Mouse (Mus musculus) stomach, embryonic 15.5 days (tissue): ENCODE data around the gene Wdr53. TPM values are rescaled to one million over a fixed set of nuclear protein-coding genes. Genes with fewer than 3 reads are reported as not detected.
"Not testable (repeated sequence)": the region's sequence is repeated elsewhere in the genome, so short reads cannot be mapped to it uniquely, and the experiment has no call there.

Source experiments
- ATAC-seq: fragments of 200-750 bp; cut with Nextera tagmentation; 2 replicates; pipeline ENCODE4 v1.8.0; 2017; ENCODE audit warnings: low read depth, moderate number of reproducible peaks, moderate TSS enrichment; ENCODE audit not compliant: insufficient read depth, low FRiP score
- H3K27ac ChIP-seq: fragments of 300-500 bp; sonication (generic); 2 replicates; pipeline ENCODE4 v1.5.1; 2015; ENCODE audit warnings: mild to moderate bottlenecking, inconsistent platforms
- H3K27me3 ChIP-seq: fragments of 300-500 bp; sonication (generic); replicated peaks from 2 replicates; pipeline ENCODE4 v1.6.1; 2015; ENCODE audit warnings: inconsistent platforms
- H3K36me3 ChIP-seq: fragments of 300-500 bp; sonication (generic); 2 replicates; pipeline ENCODE4 v1.6.1; 2015; ENCODE audit warnings: inconsistent platforms
- H3K4me1 ChIP-seq: fragments of 300-500 bp; sonication (generic); 2 replicates; pipeline ENCODE4 v1.6.1; 2015; ENCODE audit warnings: inconsistent platforms
- H3K4me2 ChIP-seq: fragments of 300-500 bp; sonication (generic); 2 replicates; pipeline ENCODE4 v1.6.1; 2015; ENCODE audit warnings: mild to moderate bottlenecking, inconsistent platforms
- H3K4me3 ChIP-seq: fragments of 300-500 bp; sonication (generic); replicated peaks from 2 replicates; pipeline ENCODE4 v1.5.1; 2015; ENCODE audit warnings: inconsistent platforms
- H3K9ac ChIP-seq: fragments of 300-500 bp; sonication (generic); 2 replicates; pipeline ENCODE4 v1.6.1; 2015; ENCODE audit warnings: inconsistent platforms
- H3K9me3 ChIP-seq: fragments of 300-500 bp; sonication (generic); 2 replicates; pipeline ENCODE4 v1.6.1; 2016; ENCODE audit warnings: inconsistent platforms
- WGBS: fragments of 180-500 bp; shearing (Covaris S2); methylation state at CpG from one replicate; pipeline ENCODE4 v1.1.7; 2015; 5-methylcytosine and 5-hydroxymethylcytosine counted together
- microRNA counts: library from miRNA; unstranded; fragments of <30 nt; microRNA quantifications from one replicate; lab custom pipeline; 2016
- microRNA-seq: library from miRNA; unstranded; fragments of <30 nt; microRNA quantifications from one replicate; pipeline ENCODE4, GENCODE M21; 2016
- polyA plus RNA-seq: library from polyadenylated mRNA; unstranded; fragments of >200 nt; fragmentation: Nextera tagmentation; extraction: Ambion mirVana; gene quantifications from 2 replicates; pipeline ENCODE4 v1.2.1, GENCODE M21; 2015

Gene Wdr53
- polyA plus RNA-seq, 1 experiment from 2014 or later, result 18.3 TPM

DNA sequence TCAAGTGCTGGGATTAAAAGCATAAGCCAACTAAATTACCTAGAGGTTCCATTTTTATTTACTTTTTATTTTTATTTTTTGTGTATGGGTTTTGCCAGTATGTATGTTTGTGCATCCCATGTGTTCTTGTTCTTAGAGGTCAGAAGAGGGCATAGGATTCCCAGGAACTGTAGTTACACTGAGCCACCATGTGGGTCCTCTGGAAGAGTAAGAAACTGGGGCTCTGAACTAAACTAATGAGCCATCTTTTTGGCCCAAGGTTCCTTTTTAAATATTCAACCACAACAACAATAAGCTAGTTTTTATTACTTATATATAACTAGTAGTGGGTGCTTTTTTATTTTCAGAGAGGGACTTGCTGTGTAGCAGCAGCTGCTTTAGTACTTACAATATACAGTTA, 35.6 kb downstream of the Wdr53 start:
- H3K4me1 ChIP-seq, result peaks cover 5% of the 10 kb centered on the region; the same call in 1 of the 2 replicates
- no peak overlapping the region for H3K9ac ChIP-seq
- H3K27ac ChIP-seq, result no peak overlapping the region
- peaks cover 21% of the 10 kb centered on the region for H3K36me3 ChIP-seq
- no peak overlapping the region for H3K4me2 ChIP-seq
- H3K9me3 ChIP-seq, result no peaks in the 10 kb centered on the region
- no peak overlapping the region for H3K4me3 ChIP-seq
- H3K27me3 ChIP-seq, result no peaks in the 10 kb centered on the region
- no peak for ATAC-seq

DNA sequence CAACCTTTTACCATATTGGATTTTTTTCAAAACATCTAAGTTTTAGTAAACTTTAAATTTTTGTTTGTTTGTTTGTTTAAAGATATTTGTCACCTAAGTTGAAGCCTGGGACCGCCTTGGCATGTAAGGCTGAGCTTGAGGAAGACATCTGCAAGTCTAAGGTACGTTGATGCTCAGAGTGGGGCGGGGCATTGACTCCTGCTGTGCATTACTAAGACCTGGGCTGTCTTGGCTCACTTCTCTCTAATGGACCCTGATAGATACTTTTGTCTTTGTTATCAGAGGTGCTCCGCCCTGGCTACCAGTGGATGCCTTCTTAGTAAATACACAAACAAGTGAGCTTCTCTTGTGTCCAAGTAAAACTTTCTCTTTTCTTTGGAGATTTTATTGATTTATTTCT, 44.8 kb downstream of the Wdr53 start:
- Histone ChIP-seq H3K27ac (no peak overlapping the region), H3K27me3 (no peaks in the 10 kb centered on the region), H3K4me1 (no peaks in the 10 kb centered on the region), H3K9me3 (no peaks in the 10 kb centered on the region), H3K4me3 (no peak overlapping the region), H3K4me2 (no peak overlapping the region), H3K36me3 (peaks cover 26% of the 10 kb centered on the region), H3K9ac (no peak overlapping the region)
- WGBS, result 95% methylated on average over 4 of the region's 4 CpGs
- no peak for ATAC-seq

- not testable (repeated sequence) for H3K4me3 ChIP-seq, H3K27ac ChIP-seq, ATAC-seq, H3K4me2 ChIP-seq, H3K4me1 ChIP-seq, H3K9me3 ChIP-seq, H3K27me3 ChIP-seq, H3K9ac ChIP-seq
- peaks cover 34% of the 10 kb centered on the region for H3K36me3 ChIP-seq
- WGBS, result 91% methylated on average over 4 of the region's 4 CpGs
Observed at GRCm38 (mm10) chr16:32299617-32300016, 52.6 kb downstream of the Wdr53 start.

DNA sequence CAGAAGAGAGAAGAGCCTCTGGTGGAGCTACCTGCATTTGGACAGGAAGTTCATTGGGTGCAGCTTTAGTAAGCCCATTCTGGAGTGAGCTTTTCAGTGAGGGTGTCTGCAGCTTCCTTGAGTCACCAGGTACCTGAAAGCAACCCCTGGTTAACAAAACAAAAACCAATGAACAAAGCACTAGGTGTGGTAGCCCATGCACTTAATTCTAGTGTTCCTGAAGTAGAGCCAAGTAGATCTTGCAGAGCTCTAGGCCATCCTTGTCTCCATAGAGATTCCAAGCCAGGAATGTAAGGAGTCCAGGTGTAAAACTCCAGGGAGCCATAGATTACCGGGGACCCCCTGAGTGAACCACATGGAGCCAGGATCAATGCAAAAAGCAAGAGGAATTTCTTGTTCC, 56.0 kb downstream of the Wdr53 start:
- 64% methylated on average over 1 of the region's 1 CpGs for WGBS
- H3K4me2 ChIP-seq, result no peak overlapping the region
- no peaks in the 10 kb centered on the region for H3K27me3 ChIP-seq
- no peak overlapping the region for H3K9ac ChIP-seq
- no peaks in the 10 kb centered on the region for H3K9me3 ChIP-seq
- no peak overlapping the region for H3K4me3 ChIP-seq
- no peak overlapping the region for H3K27ac ChIP-seq
- no peaks in the 10 kb centered on the region for H3K4me1 ChIP-seq
- peaks cover 20% of the 10 kb centered on the region for H3K36me3 ChIP-seq
- no peak for ATAC-seq

DNA sequence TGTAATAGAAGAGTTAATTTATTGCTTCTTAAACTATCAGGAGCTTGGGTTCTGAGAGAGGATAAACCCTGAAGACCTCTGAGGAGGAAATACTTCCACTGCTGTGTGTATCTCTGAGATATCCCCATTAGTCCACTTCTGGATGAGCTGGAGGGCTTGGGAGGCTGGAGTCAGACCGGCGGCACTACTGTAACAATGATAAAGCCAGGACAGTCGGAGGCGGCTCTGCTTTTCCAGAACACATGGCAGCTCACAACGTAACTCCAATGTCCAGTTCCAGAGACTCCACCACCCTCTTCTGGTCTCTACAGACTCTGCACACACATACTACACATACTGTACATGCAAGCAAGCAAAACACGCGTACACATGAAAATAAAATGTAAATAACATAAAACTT, 56.9 kb downstream of the Wdr53 start:
- no peak for ATAC-seq
- H3K4me3 ChIP-seq, result no peak overlapping the region
- H3K27ac ChIP-seq, result no peak overlapping the region

More for the DNA sequence above, 56.9 kb downstream of the Wdr53 start:
- Histone ChIP-seq H3K9ac (no peak overlapping the region), H3K27me3 (no peaks in the 10 kb centered on the region), H3K9me3 (no peaks in the 10 kb centered on the region), H3K36me3 (peaks cover 12% of the 10 kb centered on the region), H3K4me1 (no peaks in the 10 kb centered on the region), H3K4me2 (no peak overlapping the region)
- WGBS, result 91% methylated on average over 7 of the region's 7 CpGs

MicroRNA genes within 50 kb of the gene (microRNA counts, 519-probe panel; counts per million panel counts)
- 2,224 counts per million, percentile 37 among the panel's probes with 10 or more counts for microRNA mmu-miR-1946a (lab: Ali Mortazavi, UCI)

Small RNA genes within 50 kb of the gene (microRNA-seq; reads per million reads assigned to microRNA genes)
- not detected for gene Mir1946a

Other genes starting within 250 kb of the Wdr53 start
- gene Senp5, start 243.9 kb upstream of the Wdr53 start, polyA plus RNA-seq, result 11.3 and 13.8 TPM in 2 replicates
- gene Pak2, start 167.9 kb upstream of the Wdr53 start, polyA plus RNA-seq, result 33.6 and 36.6 TPM in 2 replicates
- 89.0 and 91.8 TPM in 2 replicates for gene Pigx, start 147.5 kb upstream of the Wdr53 start, polyA plus RNA-seq
- gene Cep19, start 147.4 kb upstream of the Wdr53 start, polyA plus RNA-seq, result 26.6 and 27.8 TPM in 2 replicates
- 16.3 and 19.5 TPM in 2 replicates for gene Nrros, start 81.6 kb upstream of the Wdr53 start, polyA plus RNA-seq
- 0.30 and 0.33 TPM in 2 replicates for gene Bex6, start 67.4 kb upstream of the Wdr53 start, polyA plus RNA-seq
- gene Fbxo45, start 69 bp upstream of the Wdr53 start, polyA plus RNA-seq, result 12.2 and 14.1 TPM in 2 replicates
- gene Smco1, start 24.2 kb downstream of the Wdr53 start, polyA plus RNA-seq, result 0.09 TPM in 1 of 2 replicates, not detected in the other
- 32.6 and 33.6 TPM in 2 replicates for gene Rnf168, start 30.2 kb downstream of the Wdr53 start, polyA plus RNA-seq
- gene Ubxn7, start 85.0 kb downstream of the Wdr53 start, polyA plus RNA-seq, result 20.6 and 22.3 TPM in 2 replicates
- not detected in 2 replicates for gene Tm4sf19, start 153.3 kb downstream of the Wdr53 start, polyA plus RNA-seq
- 27.4 and 27.5 TPM in 2 replicates for gene Tctex1d2, start 172.5 kb downstream of the Wdr53 start, polyA plus RNA-seq
- 39.4 and 42.7 TPM in 2 replicates for gene Pcyt1a, start 183.7 kb downstream of the Wdr53 start, polyA plus RNA-seq
- gene Slc51a, start 240.7 kb downstream of the Wdr53 start, polyA plus RNA-seq, result 17.7 and 25.2 TPM in 2 replicates
- 0.21 and 0.22 TPM in 2 replicates for gene Zdhhc19, start 249.0 kb downstream of the Wdr53 start, polyA plus RNA-seq